Mouse (Mus musculus) cortical plate, adult 2 months (tissue): ENCODE data around the gene Atg9b. TPM values are rescaled to one million over a fixed set of nuclear protein-coding genes. Genes with fewer than 3 reads are reported as not detected.

Experiments used
- H3K27ac ChIP-seq: fragments of 200-500 bp; 2 replicates; pipeline ENCODE4 v1.5.1; 2012; ENCODE audit warnings: low read length, control low read depth, inconsistent platforms; ENCODE audit not compliant: insufficient read depth
- H3K4me1 ChIP-seq: fragments of 200-500 bp; 2 replicates; pipeline ENCODE4 v1.6.1; 2011; ENCODE audit warnings: low read length; ENCODE audit not compliant: control insufficient read depth, insufficient read depth
- H3K4me3 ChIP-seq: fragments of 200-500 bp; 2 replicates; pipeline ENCODE4 v1.5.1; 2011; ENCODE audit warnings: mild to moderate bottlenecking, low read length, control low read depth; ENCODE audit not compliant: insufficient read depth
- CTCF ChIP-seq: fragments of 200-500 bp; IDR thresholded peaks from 2 replicates; pipeline ENCODE4 v1.5.1; 2011; ENCODE audit warnings: mild to moderate bottlenecking, control low read depth, low read length; ENCODE audit not compliant: insufficient read depth; ENCODE audit errors: extremely low read depth
- POLR2A ChIP-seq: fragments of 200-500 bp; IDR thresholded peaks from 2 replicates; pipeline ENCODE4 v1.6.1; 2011; ENCODE audit warnings: mild to moderate bottlenecking, low read length, control low read depth; ENCODE audit not compliant: insufficient read depth; ENCODE audit errors: extremely low read depth
- polyA plus RNA-seq: library from polyadenylated mRNA; depleted of rRNA; stranded (reverse); fragments of >200 nt; gene quantifications from 2 replicates; pipeline ENCODE4 v1.2.3, GENCODE M21; 2012

Gene Atg9b
- polyA plus RNA-seq, 1 experiment = 4.1 TPM

DNA sequence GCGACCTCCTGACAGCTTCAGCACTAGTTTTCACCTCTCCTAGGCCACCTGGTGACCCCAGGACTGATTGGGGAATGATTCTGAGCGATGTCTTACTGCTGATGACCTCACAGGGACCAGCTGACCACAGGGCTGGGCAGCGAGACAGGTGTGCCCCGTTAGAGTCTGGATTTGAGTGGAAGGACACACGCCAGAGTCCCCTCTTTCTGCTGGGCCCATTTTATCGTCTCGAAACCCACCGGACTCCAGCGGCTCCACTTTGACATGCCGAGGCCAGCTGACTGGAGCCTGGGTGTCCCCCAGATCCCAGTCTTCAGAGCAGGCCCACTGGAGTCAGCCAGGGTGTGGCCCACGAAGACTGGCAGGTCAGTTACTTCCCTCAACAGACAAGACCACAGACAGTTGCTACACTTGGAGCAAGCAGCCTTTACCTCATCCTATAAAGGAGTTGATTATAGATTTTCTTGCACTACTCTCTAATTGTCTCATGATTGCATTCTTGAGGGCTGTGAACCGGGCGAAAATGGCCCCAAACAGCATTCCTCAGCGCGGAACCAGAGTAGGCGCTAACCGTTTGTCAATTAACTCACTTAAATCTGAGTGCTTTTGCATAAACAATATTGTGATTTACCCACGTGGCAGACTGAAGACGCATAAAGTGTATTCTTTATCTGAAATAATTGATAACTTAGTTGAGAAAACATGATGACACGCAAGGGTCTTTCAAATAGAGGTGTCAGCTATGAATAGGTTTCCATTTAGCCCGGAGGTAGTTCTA, 32.2 kb upstream of the Atg9b start:
- TF ChIP-seq POLR2A (no peak), CTCF (no peak)
- H3K27ac ChIP-seq = peak overlapping the region; percentile 93
- H3K4me3 ChIP-seq = peak overlapping the region; percentile 83
- H3K4me1 ChIP-seq = 0 out of 2 replicates have a peak, but pooled peaks cover 1% of the 10 kb centered on the region

DNA sequence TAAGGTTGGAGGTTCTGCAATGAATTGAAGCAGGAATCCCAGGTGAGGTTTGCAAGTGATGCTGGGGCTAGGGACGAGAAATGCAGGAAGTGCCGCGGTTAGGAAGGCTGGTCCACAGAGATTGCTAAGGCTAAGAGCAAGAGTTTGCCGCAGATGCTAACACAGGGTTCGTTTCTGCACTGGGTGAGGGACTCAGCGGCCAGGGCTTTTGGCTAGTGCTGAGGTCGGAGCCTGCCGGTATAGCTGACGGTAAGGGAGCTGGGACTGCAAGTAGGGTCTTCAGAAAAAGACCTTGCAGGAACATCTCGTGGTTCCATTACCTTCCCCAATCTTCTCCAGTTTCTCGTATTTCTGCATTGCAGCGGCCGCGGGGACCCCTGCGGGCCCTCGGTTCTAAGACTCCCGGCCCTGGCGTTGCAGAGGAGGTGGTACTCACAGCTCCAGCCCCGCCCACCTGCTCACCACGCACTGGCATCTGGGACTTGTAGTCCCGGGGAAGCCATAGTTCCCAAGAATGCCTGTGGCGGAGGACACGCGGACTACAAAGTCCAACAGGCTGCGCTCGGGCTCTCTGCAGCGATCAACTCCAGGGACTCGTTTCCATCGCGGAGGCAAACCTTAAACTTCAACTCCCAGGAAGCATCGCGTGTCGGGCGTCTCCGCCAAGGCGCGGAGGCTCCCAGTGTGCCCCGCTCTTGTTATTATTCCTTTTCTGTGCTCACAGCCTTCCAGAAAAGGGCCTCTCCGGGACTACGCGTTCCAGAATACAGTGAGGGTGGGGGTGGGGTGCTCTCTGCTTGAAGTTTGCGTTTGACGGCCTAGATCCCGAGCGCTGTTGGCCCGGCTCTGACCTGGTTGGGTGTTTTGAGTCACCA, 31.4 kb upstream of the Atg9b start, which contains the start of the genes Cdk5 and Slc4a2:
Cdk5 (minus strand) TSS at position 402 of the 875 bp plus-strand sequence.
Slc4a2 (plus strand) TSS at position 709 of the 875 bp plus-strand sequence.
- no peak for TF ChIP-seq CTCF
- peak; percentile 71 for TF ChIP-seq POLR2A
- Histone ChIP-seq H3K4me1 (0 out of 2 replicates have a peak, but pooled peaks cover 1% of the 10 kb centered on the region), H3K4me3 (peak within 1 kb of the TSS; percentile 83), H3K27ac (peak within 1 kb of the TSS; percentile 93)

DNA sequence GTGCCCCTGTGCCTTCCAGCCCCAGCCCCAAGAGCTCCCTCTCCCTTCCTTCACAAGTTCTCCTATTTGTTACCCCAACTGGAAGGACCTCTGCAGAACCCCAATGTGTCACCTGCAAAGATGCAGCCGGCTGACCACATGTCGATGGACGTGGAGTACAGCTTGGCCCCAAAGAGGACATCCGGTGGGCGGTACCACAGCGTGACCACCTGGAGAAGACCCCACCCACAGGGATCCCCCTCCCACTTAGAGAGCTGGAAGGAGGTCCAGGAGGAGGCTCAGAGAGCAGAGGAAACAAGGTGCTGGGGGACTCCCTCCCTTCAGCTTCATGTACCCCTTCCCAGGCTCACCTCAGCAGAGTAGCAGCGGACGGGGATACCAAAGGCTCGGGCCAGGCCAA, 28.4 kb upstream of the Atg9b start:
- peaks cover 1% of the 10 kb centered on the region; the same call in 1 of the 2 replicates for H3K4me1 ChIP-seq
- TF ChIP-seq POLR2A = no peak
- TF ChIP-seq CTCF = no peak
- H3K27ac ChIP-seq = no peak overlapping the region
- no peak overlapping the region for H3K4me3 ChIP-seq

DNA sequence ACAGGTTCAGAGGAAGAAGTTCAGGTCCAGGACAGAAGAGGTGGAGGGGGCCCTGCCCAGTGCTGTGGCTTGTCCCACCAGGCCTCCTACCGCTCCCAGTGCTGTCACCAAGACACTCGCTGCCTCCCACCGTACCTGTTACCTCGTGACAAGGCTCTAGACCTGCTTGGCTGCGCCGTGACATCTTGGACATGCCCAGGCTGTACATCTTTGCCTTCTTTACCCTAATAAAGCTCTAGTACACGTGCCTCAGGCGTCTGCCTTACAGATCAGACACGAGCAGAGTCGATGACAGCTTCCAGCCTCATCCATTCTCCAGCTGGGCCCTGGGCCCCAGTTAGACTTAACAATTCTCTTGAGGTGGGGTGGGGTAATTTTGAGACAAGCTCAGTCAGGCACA, 25.6 kb upstream of the Atg9b start:
- TF ChIP-seq POLR2A (no peak), CTCF (no peak)
- Histone ChIP-seq H3K27ac (no peak overlapping the region), H3K4me1 (peaks cover 1% of the 10 kb centered on the region; the same call in 1 of the 2 replicates), H3K4me3 (no peak overlapping the region)

DNA sequence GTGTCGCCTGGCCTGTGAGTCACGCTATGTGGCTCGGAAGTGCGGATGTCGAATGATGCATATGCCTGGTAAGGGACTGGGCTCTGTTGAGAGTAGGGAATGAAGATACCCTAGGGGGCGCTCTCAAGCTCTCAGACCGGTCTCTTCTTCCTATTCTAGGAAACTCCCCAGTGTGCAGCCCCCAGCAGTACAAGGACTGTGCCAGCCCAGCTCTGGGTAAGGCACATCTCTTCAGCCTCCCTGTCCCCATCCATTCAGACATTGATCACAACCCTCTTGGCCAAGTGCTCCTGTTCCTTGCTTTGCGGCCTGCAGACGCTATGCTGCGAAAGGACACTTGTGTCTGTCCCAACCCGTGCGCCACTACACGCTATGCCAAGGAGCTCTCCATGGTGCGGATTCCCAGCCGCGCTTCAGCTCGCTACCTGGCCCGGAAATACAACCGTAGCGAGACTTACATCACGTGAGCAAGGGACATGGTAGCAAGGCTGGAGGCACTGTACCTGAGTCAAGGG, 24.3 kb upstream of the Atg9b start:
- H3K27ac ChIP-seq = no peak overlapping the region
- H3K4me3 ChIP-seq = no peak overlapping the region
- TF ChIP-seq CTCF (peak; percentile 62), POLR2A (peak; percentile 48)
- peaks cover 1% of the 10 kb centered on the region; the same call in 1 of the 2 replicates for H3K4me1 ChIP-seq

DNA sequence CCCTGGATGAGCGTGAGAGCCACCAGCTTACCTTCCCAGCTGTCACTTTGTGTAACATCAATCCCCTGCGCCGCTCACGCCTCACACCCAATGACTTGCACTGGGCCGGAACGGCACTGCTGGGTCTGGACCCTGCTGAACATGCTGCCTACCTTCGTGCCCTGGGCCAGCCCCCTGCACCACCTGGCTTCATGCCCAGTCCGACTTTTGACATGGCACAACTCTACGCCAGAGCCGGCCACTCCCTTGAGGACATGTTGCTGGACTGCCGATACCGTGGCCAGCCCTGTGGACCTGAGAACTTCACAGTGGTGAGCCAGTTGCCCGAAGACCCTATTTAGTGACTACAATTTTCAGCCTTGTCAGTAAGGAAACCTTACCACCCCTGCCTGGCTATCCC, 22.0 kb upstream of the Atg9b start:
- no peak overlapping the region for H3K4me3 ChIP-seq
- TF ChIP-seq CTCF (no peak), POLR2A (no peak)
- H3K27ac ChIP-seq = no peak overlapping the region
- peaks cover 1% of the 10 kb centered on the region; the same call in 1 of the 2 replicates for H3K4me1 ChIP-seq

DNA sequence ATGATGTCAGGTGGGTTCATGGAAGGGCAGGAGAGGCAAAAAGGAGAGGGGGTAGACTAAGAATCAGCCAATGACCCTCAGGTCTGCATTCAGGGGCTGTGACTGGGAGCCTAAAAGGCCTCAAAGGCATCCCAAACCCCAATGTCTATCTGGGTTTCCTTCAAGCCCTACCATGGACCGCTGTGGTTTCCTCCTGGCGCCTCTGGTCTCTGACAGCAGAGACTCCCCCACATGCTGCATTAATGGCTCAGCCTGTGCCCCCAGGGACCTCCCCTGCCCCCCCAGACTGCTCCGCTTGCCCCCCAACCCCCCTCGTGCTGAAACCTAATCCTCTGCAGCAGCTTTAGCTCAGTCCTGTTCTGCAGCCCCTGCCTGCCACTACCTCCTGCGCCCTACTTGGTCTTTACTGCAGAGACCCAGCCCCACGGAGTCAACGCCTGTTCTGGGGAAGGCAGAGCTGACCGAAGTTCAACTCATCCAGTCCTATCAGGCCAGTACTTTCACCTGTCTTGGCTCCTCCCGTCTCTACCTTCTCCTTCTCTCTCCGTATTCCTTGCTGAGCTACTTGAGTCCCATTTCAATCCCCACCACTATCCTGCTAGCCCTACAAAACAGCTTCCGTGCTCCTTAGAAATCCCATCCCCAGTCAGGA, 21.2 kb upstream of the Atg9b start, which contains the start of gene Asic3:
Asic3 (plus strand) TSS at position 351 of the 652 bp plus-strand sequence.
- TF ChIP-seq CTCF = no peak
- no peak for TF ChIP-seq POLR2A
- Histone ChIP-seq H3K27ac (no peak within 1 kb of the TSS), H3K4me3 (no peak within 1 kb of the TSS), H3K4me1 (peaks cover 1% of the 10 kb centered on the region; the same call in 1 of the 2 replicates)

DNA sequence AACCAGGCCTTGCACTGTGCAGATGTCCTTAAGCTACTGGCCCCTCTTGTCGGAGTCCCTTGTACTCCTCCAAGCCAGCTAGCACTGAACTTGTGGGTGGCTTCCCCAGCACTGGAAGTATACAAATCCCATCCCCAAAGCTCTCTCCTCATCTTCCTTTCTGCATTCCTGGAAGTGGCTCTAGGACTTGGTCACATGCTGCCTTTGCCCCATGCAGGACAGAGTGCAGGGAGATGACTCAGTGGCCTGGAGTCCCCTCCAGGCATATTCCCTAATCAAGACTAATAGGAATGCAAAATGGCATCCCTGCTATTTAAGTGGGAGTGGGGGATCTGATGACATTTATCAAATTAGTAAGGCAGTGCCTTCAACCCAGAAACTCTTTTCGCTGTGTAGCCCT, 20.1 kb upstream of the Atg9b start:
- Histone ChIP-seq H3K4me3 (no peak overlapping the region), H3K27ac (no peak overlapping the region), H3K4me1 (peaks cover 1% of the 10 kb centered on the region; the same call in 1 of the 2 replicates)
- TF ChIP-seq POLR2A (no peak), CTCF (no peak)

DNA sequence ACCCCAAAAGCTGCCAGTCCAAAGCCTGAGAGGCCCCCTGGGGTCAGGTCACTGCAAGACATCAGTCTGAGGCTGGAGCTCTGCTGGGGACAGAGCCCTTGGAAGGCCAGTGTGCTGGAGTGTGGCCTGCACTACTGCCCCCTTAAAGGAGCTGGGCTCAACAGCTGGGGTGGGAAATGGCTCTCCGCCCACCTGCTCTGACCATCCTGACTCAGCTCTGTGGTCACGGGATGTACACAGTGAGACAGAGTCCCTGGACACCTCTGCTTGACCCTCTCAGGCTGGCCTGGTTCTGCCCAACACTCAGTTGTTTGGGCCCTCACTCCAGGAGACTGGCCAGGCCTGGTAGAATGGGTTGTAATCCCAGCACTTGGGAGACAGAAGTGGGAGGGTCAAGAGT, 17.5 kb upstream of the Atg9b start:
- no peak overlapping the region for H3K4me3 ChIP-seq
- no peak overlapping the region for H3K27ac ChIP-seq
- no peaks in the 10 kb centered on the region for H3K4me1 ChIP-seq
- TF ChIP-seq CTCF (no peak), POLR2A (no peak)
